Mouse (Mus musculus) frontal cortex, postnatal 25 days (tissue): ENCODE data around the gene Mcrs1.
"Not testable (repeated sequence)": the region's sequence is repeated elsewhere in the genome, so short reads cannot be mapped to it uniquely, and the experiment has no call there.

Experiments
- DNase-seq, 2 experiments: peaks; one replicate each; pipeline ENCODE4 v3.0.0; 2022; ENCODE audit warnings: low spot score in 2 of 2

The Mcrs1 gene

GRCm38 (mm10) chr15:99251111-99251510 is 650 bp downstream of the Mcrs1 start:
- not testable (repeated sequence) for DNase-seq

- no peak for DNase-seq
These were observed 1.8 kb downstream of the Mcrs1 start for GRCm38 (mm10) chr15:99249938-99250337.

- peak in 1 of 2 experiments; percentile 57 for DNase-seq
These were observed 2.8 kb downstream of the Mcrs1 start for GRCm38 (mm10) chr15:99248972-99249371.

GRCm38 (mm10) chr15:99246736-99247135 is 5.0 kb downstream of the Mcrs1 start:
- not testable (repeated sequence) for DNase-seq

GRCm38 (mm10) chr15:99242045-99242444 is 9.7 kb downstream of the Mcrs1 start:
- no peak for DNase-seq

GRCm38 (mm10) chr15:99241249-99241648 is 10.5 kb downstream of the Mcrs1 start:
- DNase-seq: no peak

- no peak for DNase-seq
These were observed 11.6 kb downstream of the Mcrs1 start for GRCm38 (mm10) chr15:99240129-99240528.

- DNase-seq: no peak
These were observed 13.8 kb downstream of the Mcrs1 start for GRCm38 (mm10) chr15:99238006-99238405.

GRCm38 (mm10) chr15:99234326-99235010 is 17.3 kb downstream of the Mcrs1 start:
- no peak for DNase-seq

- DNase-seq: no peak
These were observed 18.0 kb downstream of the Mcrs1 start for GRCm38 (mm10) chr15:99233719-99234118.

GRCm38 (mm10) chr15:99231998-99232397 is 19.8 kb downstream of the Mcrs1 start:
- no peak for DNase-seq

- no peak for DNase-seq
These were observed 25.7 kb downstream of the Mcrs1 start for GRCm38 (mm10) chr15:99226090-99226489.

GRCm38 (mm10) chr15:99225081-99225810 is 26.5 kb downstream of the Mcrs1 start:
- peak in 1 of 2 experiments; percentile 43 for DNase-seq

- DNase-seq: peak; percentile 54 to 63
These were observed 27.4 kb downstream of the Mcrs1 start, which contains the start of gene Kcnh3 for GRCm38 (mm10) chr15:99224208-99224911. Gene Kcnh3, plus strand, starts transcription at chr15:99224861.

- peak in 1 of 2 experiments; percentile 52 for DNase-seq
These were observed 28.1 kb downstream of the Mcrs1 start for GRCm38 (mm10) chr15:99223585-99224207.

GRCm38 (mm10) chr15:99222794-99223584 is 28.8 kb downstream of the Mcrs1 start:
- no peak for DNase-seq

GRCm38 (mm10) chr15:99221315-99221952 is 30.3 kb downstream of the Mcrs1 start:
- DNase-seq: no peak

- DNase-seq: no peak
These were observed 34.1 kb downstream of the Mcrs1 start for GRCm38 (mm10) chr15:99217630-99218029.

- no peak for DNase-seq
These were observed 35.9 kb downstream of the Mcrs1 start for GRCm38 (mm10) chr15:99215741-99216463.

- no peak for DNase-seq
These were observed 36.8 kb downstream of the Mcrs1 start for GRCm38 (mm10) chr15:99214941-99215340.
